Mouse (Mus musculus): ENCODE data around the gene Actr6.
"Not testable (repeated sequence)": the region's sequence is repeated elsewhere in the genome, so short reads cannot be mapped to it uniquely, and the experiment has no call there.

Gene Actr6

DNA sequence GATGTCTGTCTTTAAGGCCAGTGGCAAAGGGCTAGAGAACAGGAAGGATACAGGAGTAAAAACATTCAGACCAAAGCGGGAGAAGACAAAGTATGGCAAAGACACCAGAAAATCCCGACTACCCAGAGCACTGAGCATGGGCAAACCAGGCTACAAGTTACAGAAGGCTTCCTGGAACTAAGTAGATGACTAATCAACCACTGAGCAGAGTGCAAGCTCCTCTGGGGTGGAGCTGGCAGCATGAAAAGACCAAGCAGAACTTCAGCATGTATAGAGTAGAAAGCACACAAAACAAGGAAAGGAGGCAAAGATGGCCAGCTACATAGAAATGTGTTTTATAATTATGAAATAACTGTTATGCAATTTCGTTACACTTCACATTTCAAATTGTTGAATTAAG, 51.6 kb downstream of the Actr6 start:
- DNase-seq (ENCODE audit: low read depth, low spot score), result no peak

DNA sequence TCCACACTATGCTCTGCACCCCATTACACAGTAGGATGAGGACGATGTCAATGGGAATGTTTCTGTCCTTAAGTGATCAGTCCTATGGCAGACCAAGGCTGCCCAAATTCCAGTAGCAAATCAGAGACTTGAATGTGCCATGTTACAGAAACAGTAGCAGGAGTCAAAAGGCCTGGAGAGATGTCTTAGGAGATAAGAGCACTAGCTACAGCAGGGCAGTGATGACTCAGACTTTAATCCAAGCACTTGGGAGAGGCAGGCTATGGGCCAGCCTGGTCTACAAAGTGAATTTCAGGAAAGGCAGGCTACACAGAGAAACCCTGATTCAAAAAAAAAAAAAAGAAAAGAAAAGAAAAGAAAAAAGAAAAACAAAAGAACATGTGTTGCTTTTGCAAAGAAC, 52.6 kb downstream of the Actr6 start:
- no peak for DNase-seq (ENCODE audit: low read depth, low spot score)

DNA sequence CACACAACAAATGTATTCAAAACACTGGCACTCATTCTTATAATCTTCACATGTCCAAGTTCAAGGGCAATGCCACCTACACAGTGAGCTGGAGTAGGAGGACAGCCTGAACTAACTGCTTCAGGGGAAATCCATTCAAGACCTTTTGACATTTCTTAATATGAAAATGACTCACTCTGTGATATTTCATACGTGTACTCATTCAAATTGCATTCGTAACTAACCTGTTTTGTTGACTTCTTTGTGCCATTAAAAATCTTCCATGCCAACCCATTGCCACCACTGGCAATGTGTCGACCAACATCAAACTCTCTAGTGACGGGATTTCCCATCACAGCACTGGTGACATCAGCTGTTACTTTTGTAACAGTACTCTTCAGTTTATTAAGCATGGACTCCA, 54.0 kb downstream of the Actr6 start:
- no peak for DNase-seq (ENCODE audit: low read depth, low spot score)

DNA sequence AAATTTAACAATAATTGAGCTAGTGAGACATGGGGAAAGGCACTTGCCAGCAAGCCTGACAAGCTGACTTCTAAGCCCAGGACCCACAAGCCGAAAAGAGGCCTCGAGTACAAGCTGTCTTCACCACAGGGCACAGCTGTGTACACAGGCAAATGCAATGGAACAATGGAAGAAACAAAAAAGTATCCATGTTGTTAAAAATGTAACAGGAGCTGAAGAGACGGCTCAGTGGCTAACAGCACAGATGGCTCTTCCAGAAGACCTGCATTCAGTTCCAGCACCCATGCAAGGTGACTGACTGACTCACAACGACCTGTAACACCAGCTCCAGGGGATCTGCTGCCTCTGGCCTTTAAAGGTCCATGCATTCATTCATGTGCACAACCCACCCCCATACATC, 55.5 kb downstream of the Actr6 start:
- DNase-seq (ENCODE audit: low read depth, low spot score), result no peak

DNA sequence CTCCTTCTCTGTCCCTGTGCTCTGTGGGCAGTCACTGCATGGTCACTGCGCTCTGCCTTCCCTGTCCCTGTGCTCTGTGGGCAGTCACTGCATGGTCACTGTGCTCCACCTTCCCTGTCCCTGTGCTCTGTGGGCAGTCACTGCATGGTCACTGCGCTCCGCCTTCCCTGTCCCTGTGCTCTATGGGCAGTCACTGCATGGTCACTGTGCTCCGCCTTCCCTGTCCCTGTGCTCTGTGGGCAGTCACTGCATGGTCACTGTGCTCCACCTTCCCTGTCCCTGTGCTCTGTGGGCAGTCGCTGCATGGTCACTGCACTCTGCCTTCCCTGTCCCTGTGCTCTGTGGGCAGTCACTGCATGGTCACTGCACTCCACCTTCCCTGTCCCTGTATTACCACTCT, 61.7 kb downstream of the Actr6 start:
- not testable (repeated sequence) for DNase-seq (ENCODE audit: low read depth, low spot score)

DNA sequence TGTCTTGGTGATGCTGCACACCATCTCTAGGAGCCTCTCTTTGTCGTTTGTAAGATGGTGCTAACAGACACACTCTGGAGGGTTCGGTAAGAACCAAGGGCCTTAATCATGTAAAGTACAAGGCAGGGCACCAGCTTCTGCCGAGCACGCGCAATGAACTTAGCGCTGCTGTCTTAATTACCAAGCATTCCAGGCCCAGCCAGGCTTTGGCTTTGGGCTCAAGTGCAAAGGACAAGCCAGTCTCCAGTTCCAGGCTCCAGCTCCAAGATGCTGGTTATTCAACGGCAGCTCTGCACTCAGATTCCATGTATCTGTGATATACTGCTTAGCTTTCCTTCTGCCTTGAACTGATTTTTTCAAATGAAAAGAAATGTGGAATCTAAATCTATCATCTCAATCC, 64.5 kb downstream of the Actr6 start:
- no peak for DNase-seq (ENCODE audit: low read depth, low spot score)

DNA sequence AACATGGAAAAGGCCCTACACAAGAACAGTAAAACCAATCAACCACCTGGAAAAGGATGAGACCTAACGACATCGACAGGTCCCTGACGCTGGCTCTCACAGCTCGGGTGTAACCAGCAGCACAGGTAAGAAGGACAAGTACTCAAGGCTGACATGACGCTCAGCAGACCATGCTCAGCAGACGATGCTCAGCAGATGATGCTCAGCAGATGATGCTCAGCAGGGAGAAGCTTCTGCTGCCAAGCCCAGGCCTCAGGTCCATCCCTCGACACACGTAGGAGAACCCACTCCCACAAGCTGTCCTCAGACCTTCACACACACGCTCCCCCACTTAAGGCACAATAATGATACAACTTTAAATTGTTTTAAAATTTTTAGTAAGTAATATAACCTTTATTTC, 66.4 kb downstream of the Actr6 start:
- no peak for DNase-seq (ENCODE audit: low read depth, low spot score)

DNA sequence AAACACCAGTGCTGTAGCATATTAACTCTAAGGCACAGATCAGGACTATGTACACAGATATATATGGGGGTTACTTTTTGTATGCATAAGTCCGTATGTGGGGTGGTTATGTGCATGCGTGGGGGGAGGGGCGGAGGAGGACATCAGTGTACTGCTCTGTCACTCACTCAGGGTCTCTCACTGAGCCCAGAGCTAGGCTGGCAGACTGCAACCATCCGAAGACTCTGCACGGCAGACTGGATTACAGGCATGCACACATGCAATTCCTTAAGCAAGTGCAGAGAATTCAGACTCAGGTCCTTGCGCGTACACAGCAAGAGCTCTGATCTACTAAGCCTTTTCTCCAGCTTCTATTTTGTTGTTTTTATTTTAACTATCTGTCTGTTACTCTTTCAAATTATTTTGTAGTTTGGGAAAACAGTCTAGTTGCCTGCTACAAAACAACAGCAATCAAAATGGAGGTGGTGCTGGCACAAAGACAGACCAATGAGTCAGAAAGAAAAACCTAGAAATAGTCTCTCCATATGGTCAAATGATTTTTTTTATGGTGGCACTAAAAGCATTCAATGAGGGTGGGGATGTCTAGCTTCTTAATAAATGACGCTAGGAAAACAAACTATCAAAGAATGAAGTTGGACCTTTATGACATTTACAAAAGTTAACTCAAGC, 67.0 kb downstream of the Actr6 start:
- DNase-seq (ENCODE audit: low read depth, low spot score), result no peak

All from forelimb bud, embryonic 11.5 days (tissue).